ENCODE assay signal across 20 mouse cellular contexts in genomic region chr3:81676570-81676969, GRCm38 (mm10).
DNase-seq lines count a peak whose midpoint lies in the region; ATAC-seq lines count a peak whose summit lies in the region.
"Had no signal": no experiment of that assay in that cellular context is flagged by ENCODE, and none has a peak within 500 bp of the region (broad histone marks: within the 10 kb centered on the region; RNA-seq: fewer than 3 reads in every experiment).

No protein-coding gene starts in this region.

- DNase-seq in cerebellum, adult 18-20 months = peak; percentile 5 to 8
- DNase-seq in left cerebral cortex, postnatal 14 days (ENCODE audit: low spot score in 2 of 2) = peak; percentile 18 to 40
- no peak for DNase-seq in left cerebral cortex, adult 11 months (ENCODE audit: low spot score)
- peak; percentile 74 for DNase-seq in Muller cell, postnatal 12 days (ENCODE audit: inconsistent ontology term)
- peak; percentile 11 to 25 for DNase-seq in adrenal gland, postnatal 36 days
- DNase-seq in heart, postnatal 25 days (ENCODE audit: low spot score) = no peak
- DNase-seq in B cell, adult 2 months = no peak
- DNase-seq: cerebellum, adult 11-12 months; gastrocnemius, postnatal 14 days; heart, postnatal 4 days; kidney, adult 9 months; kidney, postnatal 36 days; left cerebral cortex, postnatal 4 days; lung, postnatal 4 days; right cerebral cortex, adult 18-20 months; spleen, adult 18-20 months had no signal

- intact Hi-C loops in left cerebral cortex, postnatal 14 days (cut with DNase I) = no loop called here
- intact Hi-C loops in heart, postnatal 25 days (cut with DNase I) = no loop called here

- ATAC-seq in cerebellum, adult (ENCODE audit: insufficient number of reproducible peaks, low FRiP score, low TSS enrichment) = no peak
- ATAC-seq: forebrain, embryonic 14.5 days; intestine, embryonic 15.5 days; midbrain, embryonic 15.5 days had no signal

Comparison
In these comparisons a context has a peak if more than half of its experiments do, and no peak if none do; other contexts are left out.
1. DNase-seq: peak in cerebellum, adult 18-20 months (2 of 2), left cerebral cortex, postnatal 14 days (2 of 2), Muller cell, postnatal 12 days (single experiment) and adrenal gland, postnatal 36 days (2 of 2); none in left cerebral cortex, adult 11 months (single experiment), heart, postnatal 25 days (single experiment) and B cell, adult 2 months (0 of 2).